16 mouse cellular contexts compared by ENCODE assay signal in the genomic region with DNA sequence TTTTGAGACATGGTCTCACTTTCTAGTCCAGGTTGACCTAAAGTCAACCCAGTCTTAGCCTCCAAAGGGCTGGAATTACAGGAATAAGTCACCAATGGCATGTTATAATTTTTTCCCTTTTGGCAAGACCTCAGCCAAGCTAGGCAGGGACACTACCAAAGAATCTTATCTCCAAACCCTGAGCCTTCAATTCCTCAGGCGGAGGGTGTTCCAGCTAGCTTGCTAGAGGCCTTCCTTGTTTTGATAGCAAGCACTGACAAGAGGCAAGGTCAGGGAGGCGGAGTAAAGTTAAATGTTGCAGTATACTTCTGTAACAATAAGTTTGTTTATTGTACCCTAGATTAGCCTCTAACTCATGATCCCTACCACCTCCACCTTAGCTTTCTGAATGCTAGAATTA. TPM values are rescaled to one million over a fixed set of nuclear protein-coding genes. Genes with fewer than 3 reads are reported as not detected.
"Had no signal": no experiment of that assay in that cellular context is flagged by ENCODE, and none has a peak within 500 bp of the region (broad histone marks: within the 10 kb centered on the region; RNA-seq: fewer than 3 reads in every experiment).

No protein-coding gene starts in this region.

- H3K27ac ChIP-seq: kidney, embryonic 15.5 days; limb, embryonic 15.5 days; macrophage; midbrain, embryonic 12.5 days; neural tube, embryonic 13.5 days had no signal

- ATAC-seq: intestine, embryonic 16.5 days; midbrain, embryonic 16.5 days had no signal

- H3K4me3 ChIP-seq: kidney, embryonic 15.5 days; limb, embryonic 15.5 days; midbrain, embryonic 12.5 days; neural tube, embryonic 13.5 days had no signal

- H3K9ac ChIP-seq: kidney, embryonic 15.5 days; limb, embryonic 15.5 days; lung, embryonic 14.5 days; midbrain, embryonic 12.5 days; neural tube, embryonic 13.5 days had no signal

- H3K9me3 ChIP-seq: kidney, embryonic 15.5 days; limb, embryonic 15.5 days; midbrain, embryonic 12.5 days; neural tube, embryonic 13.5 days had no signal

- DNase-seq: kidney, adult 2 months; kidney, postnatal 14 days; lung, embryonic 14.5 days; lung, postnatal 10 days; right cerebral cortex, adult 18-20 months; spleen, adult 18-20 months; thymus, postnatal 4 days had no signal

- H3K4me2 ChIP-seq: kidney, embryonic 15.5 days; limb, embryonic 15.5 days; lung, embryonic 14.5 days; midbrain, embryonic 12.5 days; neural tube, embryonic 13.5 days had no signal

- H3K4me1 ChIP-seq: midbrain, embryonic 12.5 days had no signal

- H3K36me3 ChIP-seq: kidney, embryonic 15.5 days; limb, embryonic 15.5 days; midbrain, embryonic 12.5 days; neural tube, embryonic 13.5 days had no signal

RNA-seq across cellular contexts. Expression of gene Rab19, which starts 44.2 kb away (rescaled TPM):
- total RNA-seq: layer of hippocampus, adult 8-10 months; left cerebral cortex, postnatal 25 days had no signal
- polyA plus RNA-seq: midbrain, embryonic 16.5 days; neural tube, embryonic 13.5 days had no signal
